Mouse (Mus musculus): ENCODE results near the gene Adgrb2.

GRCm38 (mm10) chr4:130023511-130024231 is 39.0 kb downstream of the Adgrb2 start:
- TF ChIP-seq CTCF (IDR thresholded peaks at IDR 0.05; ENCODE audit: borderline replicate concordance, insufficient read depth, low read depth, low read length) (no peak), POLR2A (IDR thresholded peaks at IDR 0.05; ENCODE audit: borderline replicate concordance, insufficient read depth, low read length) (no peak)
